Mouse (Mus musculus) thymus, adult 2 months (tissue): ENCODE measurements at regions not wholly inside any gene's neighbourhood (a gene's known extent, or its start where the extent isn't known, plus 50 kb on each side); places are given as distances from the start of the nearest gene placed in this dataset.

Experiments
- CTCF ChIP-seq: fragments of 200-500 bp; IDR thresholded peaks from 2 replicates; pipeline ENCODE4 v1.5.1; 2012; ENCODE audit warnings: mild to moderate bottlenecking, control low read depth, low read length, moderate library complexity, borderline replicate concordance; ENCODE audit not compliant: control insufficient read depth, poor library complexity, insufficient read depth; ENCODE audit errors: extremely low read depth
- POLR2A ChIP-seq: fragments of 200-500 bp; IDR thresholded peaks from 2 replicates; pipeline ENCODE4 v1.6.1; 2012; ENCODE audit warnings: mild to moderate bottlenecking, low read length, control low read depth, moderate library complexity; ENCODE audit not compliant: control insufficient read depth, poor library complexity, insufficient read depth; ENCODE audit errors: extremely low read depth

- TF ChIP-seq CTCF (no peak), POLR2A (no peak)
Measured at GRCm38 (mm10) chr10:68974771-68975170, 176.5 kb upstream of the Rhobtb1 start.
